Mouse (Mus musculus): ENCODE data around the gene H2-Oa. TPM values are rescaled to one million over a fixed set of nuclear protein-coding genes. Genes with fewer than 3 reads are reported as not detected.

H2-Oa gene
- polyA plus RNA-seq (2012; rRNA removed), result 0.32 and 0.41 TPM in 2 replicates

GRCm38 (mm10) chr17:34092197-34092875 lies at the start of gene H2-Oa:
Gene H2-Oa (plus strand): TSS chr17:34092340.

GRCm38 (mm10) chr17:34119249-34120179 lies 27.4 kb downstream of the H2-Oa start, which contains the start of gene H2-DMa:
Gene H2-DMa (plus strand): TSS chr17:34119541.

GRCm38 (mm10) chr17:34122188-34122984 lies 30.2 kb downstream of the H2-Oa start, which contains the start of gene Brd2:
Gene Brd2 (minus strand): TSS chr17:34122634.

GRCm38 (mm10) chr17:34143033-34143432 lies 50.9 kb downstream of the H2-Oa start, which contains the start of gene H2-DMb2:
Gene H2-DMb2 (plus strand): TSS chr17:34143307.

Other genes with a start within 250 kb of the H2-Oa start
- 6.8 TPM in 2 replicates for gene Cd320, start 249.2 kb upstream of the H2-Oa start, polyA plus RNA-seq (2012; rRNA removed)
- gene Gm7029, start 218.5 kb upstream of the H2-Oa start, polyA plus RNA-seq (2012; rRNA removed), result not detected in 2 replicates
- 37.2 and 40.2 TPM in 2 replicates for gene Kifc1, start 201.7 kb upstream of the H2-Oa start, polyA plus RNA-seq (2012; rRNA removed)
- gene Platr17, start 187.2 kb upstream of the H2-Oa start, polyA plus RNA-seq (2012; rRNA removed), result 0.45 and 0.64 TPM in 2 replicates
- gene Daxx, start 182.9 kb upstream of the H2-Oa start, polyA plus RNA-seq (2012; rRNA removed), result 13.5 and 16.7 TPM in 2 replicates
- gene Tapbp, start 176.4 kb upstream of the H2-Oa start, polyA plus RNA-seq (2012; rRNA removed), result 8.7 and 12.3 TPM in 2 replicates
- 10.9 and 11.4 TPM in 2 replicates for gene Zbtb22, start 176.4 kb upstream of the H2-Oa start, polyA plus RNA-seq (2012; rRNA removed)
- gene Rgl2, start 162.8 kb upstream of the H2-Oa start, polyA plus RNA-seq (2012; rRNA removed), result 15.3 and 15.4 TPM in 2 replicates
- gene Pfdn6, start 152.0 kb upstream of the H2-Oa start, polyA plus RNA-seq (2012; rRNA removed), result 72.9 and 74.1 TPM in 2 replicates
- gene Wdr46, start 151.7 kb upstream of the H2-Oa start, polyA plus RNA-seq (2012; rRNA removed), result 17.6 and 21.4 TPM in 2 replicates
- 1.0 and 1.2 TPM in 2 replicates for gene B3galt4, start 140.9 kb upstream of the H2-Oa start, polyA plus RNA-seq (2012; rRNA removed)
- gene Vps52, start 136.5 kb upstream of the H2-Oa start, polyA plus RNA-seq (2012; rRNA removed), result 15.7 and 18.1 TPM in 2 replicates
- gene Rps18, start 136.3 kb upstream of the H2-Oa start, polyA plus RNA-seq (2012; rRNA removed), result 1,154 and 1,315 TPM in 2 replicates
- 115 and 137 TPM in 2 replicates for gene H2-K1, start 92.0 kb upstream of the H2-Oa start, polyA plus RNA-seq (2012; rRNA removed)
- 9.6 and 10.5 TPM in 2 replicates for gene Ring1, start 67.7 kb upstream of the H2-Oa start, polyA plus RNA-seq (2012; rRNA removed)
- 28.0 and 29.0 TPM in 2 replicates for gene H2-Ke6, start 64.3 kb upstream of the H2-Oa start, polyA plus RNA-seq (2012; rRNA removed)
- 27.2 and 30.7 TPM in 2 replicates for gene Slc39a7, start 60.7 kb upstream of the H2-Oa start, polyA plus RNA-seq (2012; rRNA removed)
- gene Rxrb, start 60.5 kb upstream of the H2-Oa start, polyA plus RNA-seq (2012; rRNA removed), result 15.0 and 18.0 TPM in 2 replicates
- gene Col11a2, start 52.9 kb upstream of the H2-Oa start, polyA plus RNA-seq (2012; rRNA removed), result 0.27 and 0.33 TPM in 2 replicates
- 2.2 and 3.2 TPM in 2 replicates for gene H2-DMa, start 27.2 kb downstream of the H2-Oa start, polyA plus RNA-seq (2012; rRNA removed)
- gene Brd2, start 30.3 kb downstream of the H2-Oa start, polyA plus RNA-seq (2012; rRNA removed), result 53.0 and 53.8 TPM in 2 replicates
- 0.18 and 0.41 TPM in 2 replicates for gene H2-DMb2, start 51.0 kb downstream of the H2-Oa start, polyA plus RNA-seq (2012; rRNA removed)
- gene H2-DMb1, start 60.7 kb downstream of the H2-Oa start, polyA plus RNA-seq (2012; rRNA removed), result 0.68 and 1.0 TPM in 2 replicates
- 2.4 and 2.7 TPM in 2 replicates for gene Tap1, start 95.2 kb downstream of the H2-Oa start, polyA plus RNA-seq (2012; rRNA removed)
- 5.4 and 6.2 TPM in 2 replicates for gene Psmb9, start 95.4 kb downstream of the H2-Oa start, polyA plus RNA-seq (2012; rRNA removed)
- 10.8 and 12.8 TPM in 2 replicates for gene Psmb8, start 105.4 kb downstream of the H2-Oa start, polyA plus RNA-seq (2012; rRNA removed)
- gene Tap2, start 111.2 kb downstream of the H2-Oa start, polyA plus RNA-seq (2012; rRNA removed), result 2.8 and 3.3 TPM in 2 replicates
- 0.12 and 0.17 TPM in 2 replicates for gene H2-Ob, start 146.6 kb downstream of the H2-Oa start, polyA plus RNA-seq (2012; rRNA removed)
- 1.5 and 1.9 TPM in 2 replicates for gene H2-Ab1, start 165.3 kb downstream of the H2-Oa start, polyA plus RNA-seq (2012; rRNA removed)
- 1.1 and 1.2 TPM in 2 replicates for gene H2-Aa, start 195.5 kb downstream of the H2-Oa start, polyA plus RNA-seq (2012; rRNA removed)
- 0.48 and 0.78 TPM in 2 replicates for gene H2-Eb1, start 213.5 kb downstream of the H2-Oa start, polyA plus RNA-seq (2012; rRNA removed)
- gene H2-Eb2, start 233.3 kb downstream of the H2-Oa start, polyA plus RNA-seq (2012; rRNA removed), result 0.01 TPM in 1 of 2 replicates, not detected in the other

All from liver, embryonic 14 days (tissue).